Mouse (Mus musculus): ENCODE results near the gene Gcg. TPM values are rescaled to one million over a fixed set of nuclear protein-coding genes. Genes with fewer than 3 reads are reported as not detected.

Gene Gcg
- not detected in 2 replicates for polyA plus RNA-seq (2012)

DNA sequence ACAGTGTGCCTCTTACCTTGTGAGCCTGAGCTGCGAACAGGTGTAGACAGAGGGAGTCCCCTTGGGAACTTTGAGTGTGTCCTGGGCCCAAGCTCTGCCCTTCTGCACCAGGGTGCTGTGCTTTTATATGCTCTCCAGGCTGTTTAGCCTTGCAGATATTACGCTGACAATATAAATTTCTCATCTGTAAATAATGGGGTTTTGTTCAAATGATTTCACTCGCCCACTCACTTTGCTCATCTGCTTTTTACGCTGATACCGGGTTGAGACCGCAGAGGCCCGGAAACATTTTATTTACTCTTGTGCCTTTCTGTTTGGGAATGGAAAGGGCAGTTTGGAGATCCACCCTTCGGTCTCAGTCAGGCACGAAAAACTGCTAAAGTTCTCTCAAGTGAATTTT is at the start of gene Gcg:
Gene Gcg (minus strand): TSS at position 101 of the 400 bp plus-strand sequence.

Other genes starting within 250 kb of the Gcg start
- 1.4 and 2.2 TPM in 2 replicates for gene Dpp4, start 71.4 kb downstream of the Gcg start, polyA plus RNA-seq (2012)
- gene Fap, start 90.4 kb upstream of the Gcg start, polyA plus RNA-seq (2012): 0.06 TPM in 1 of 2 replicates, not detected in the other
- gene Ifih1, start 162.6 kb upstream of the Gcg start, polyA plus RNA-seq (2012): 5.4 and 6.4 TPM in 2 replicates
- 1.0 and 1.1 TPM in 2 replicates for gene Gca, start 180.6 kb upstream of the Gcg start, polyA plus RNA-seq (2012)